Mouse (Mus musculus) intestine, postnatal 0 days (tissue): ENCODE results near the gene Amacr. TPM values are rescaled to one million over a fixed set of nuclear protein-coding genes. Genes with fewer than 3 reads are reported as not detected.
A peak's percentile ranks its signal among the peaks of the same experiment; 100 is the strongest.

Source experiments
- ATAC-seq: fragments of 200-750 bp; cut with Nextera tagmentation; 2 replicates; pipeline ENCODE4 v1.8.0; 2017; ENCODE audit warnings: mild to moderate bottlenecking, moderate TSS enrichment, moderate library complexity
- H3K27ac ChIP-seq: fragments of 300-500 bp; sonication (generic); 2 replicates; pipeline ENCODE4 v1.5.1; 2014; ENCODE audit warnings: mild to moderate bottlenecking, low read depth, low read length, moderate library complexity
- H3K27me3 ChIP-seq: fragments of 300-500 bp; sonication (generic); replicated peaks from 2 replicates; pipeline ENCODE4 v1.6.1; 2014; ENCODE audit warnings: low read length, mixed read lengths; ENCODE audit not compliant: control insufficient read depth, insufficient read depth
- H3K36me3 ChIP-seq: fragments of 300-500 bp; sonication (generic); 2 replicates; pipeline ENCODE4 v1.6.1; 2014; ENCODE audit warnings: mild to moderate bottlenecking, moderate library complexity; ENCODE audit not compliant: control insufficient read depth, insufficient read depth
- H3K4me1 ChIP-seq: fragments of 300-500 bp; sonication (generic); replicated peaks from 2 replicates; pipeline ENCODE4 v1.6.1; 2014; ENCODE audit warnings: antibody characterized with exemption, low read length, mixed read lengths; ENCODE audit not compliant: control insufficient read depth, insufficient read depth
- H3K4me2 ChIP-seq: fragments of 300-500 bp; sonication (generic); replicated peaks from 2 replicates; pipeline ENCODE4 v1.6.1; 2014; ENCODE audit warnings: low read depth, mild to moderate bottlenecking, moderate library complexity
- H3K4me3 ChIP-seq: fragments of 300-500 bp; sonication (generic); 2 replicates; pipeline ENCODE4 v1.5.1; 2014; ENCODE audit warnings: low read depth, low read length
- H3K9ac ChIP-seq: fragments of 300-500 bp; sonication (generic); 2 replicates; pipeline ENCODE4 v1.6.1; 2014; ENCODE audit warnings: mild to moderate bottlenecking, low read depth, low read length
- H3K9me3 ChIP-seq: fragments of 300-500 bp; sonication (generic); 2 replicates; pipeline ENCODE4 v1.6.1; 2016; ENCODE audit warnings: mixed run types; ENCODE audit not compliant: control insufficient read depth
- CTCF ChIP-seq: sonication (generic); IDR thresholded peaks from 2 replicates; pipeline ENCODE4 v1.5.1; 2016; ENCODE audit warnings: low read depth, mild to moderate bottlenecking, control low read depth, antibody characterized with exemption, moderate library complexity
- WGBS: fragments of 180-500 bp; shearing (Covaris S2); extraction: QIAGEN DNeasy Blood & Tissue Kit; methylation state at CpG from one replicate; pipeline ENCODE4 v1.1.7; 2014; 5-methylcytosine and 5-hydroxymethylcytosine counted together
- polyA plus RNA-seq: library from polyadenylated mRNA; unstranded; fragments of >200 nt; fragmentation: Nextera tagmentation; extraction: Ambion mirVana; gene quantifications from 2 replicates; pipeline ENCODE4 v1.2.1, GENCODE M21; 2015

The Amacr gene
- polyA plus RNA-seq, 1 experiment from 2014 or later, result 17.7 TPM

DNA sequence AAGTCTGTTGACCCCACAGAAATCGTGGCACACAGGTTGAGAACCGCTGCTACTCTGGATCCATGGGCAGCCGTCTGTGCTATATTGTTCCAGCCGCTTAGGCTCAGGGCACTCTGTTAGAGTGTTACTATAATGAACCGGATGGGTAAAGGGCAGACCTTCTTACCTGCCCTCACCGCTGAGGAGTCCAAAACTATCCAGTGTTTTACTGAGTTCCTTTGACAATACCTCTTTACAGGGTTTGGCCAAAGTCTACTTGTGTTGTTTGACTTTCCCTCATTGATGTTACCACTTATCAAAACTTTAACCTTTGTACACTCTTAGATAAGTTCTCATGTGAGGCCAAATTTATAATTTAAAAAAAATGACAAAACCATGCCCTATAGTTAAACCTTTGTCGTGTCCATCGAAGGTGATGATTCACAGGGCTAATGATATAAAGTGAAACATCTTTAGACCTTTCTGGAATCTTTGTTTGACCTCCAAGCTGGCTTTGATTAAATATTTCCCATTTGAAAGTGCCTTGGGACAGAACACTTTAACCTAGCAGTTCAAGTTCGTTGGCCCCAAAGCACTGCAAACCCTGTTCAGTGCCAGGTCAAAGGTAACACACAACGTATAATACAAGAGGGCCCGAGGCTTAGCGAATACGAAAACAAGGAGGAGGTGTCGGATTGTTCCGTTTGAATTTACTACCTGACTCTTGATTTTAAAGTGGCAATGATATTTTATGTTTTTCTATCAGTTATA, 22.1 kb upstream of the Amacr start:
- Histone ChIP-seq H3K9ac (no peak overlapping the region), H3K4me3 (no peak overlapping the region), H3K4me2 (no peak overlapping the region), H3K27me3 (no peaks in the 10 kb centered on the region), H3K4me1 (0 out of 2 replicates have a peak, but pooled peaks cover 6% of the 10 kb centered on the region), H3K9me3 (no peaks in the 10 kb centered on the region), H3K27ac (no peak overlapping the region), H3K36me3 (no peaks in the 10 kb centered on the region)
- ATAC-seq, result peak; percentile 78
- TF ChIP-seq CTCF, result no peak
- WGBS, result 51% methylated on average over 15 of the region's 15 CpGs

DNA sequence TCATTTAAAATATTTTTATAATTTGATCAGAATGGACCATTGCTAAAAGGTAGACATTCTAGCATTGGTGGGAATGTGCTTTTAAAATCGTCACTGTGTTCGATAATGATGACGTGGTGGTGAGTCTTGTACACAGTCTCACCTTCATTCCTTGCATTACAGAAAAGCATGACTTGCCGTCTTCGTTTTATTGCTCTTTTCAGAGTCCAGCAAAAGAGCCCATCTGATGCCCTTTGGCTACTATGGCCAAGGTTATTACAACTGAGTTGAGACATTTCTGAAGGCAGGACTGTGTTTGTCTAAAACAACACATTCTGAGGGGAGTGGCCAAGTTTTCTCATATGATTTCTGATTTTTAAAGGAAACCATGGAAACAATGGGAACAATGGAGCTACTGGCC, 21.3 kb upstream of the Amacr start:
- Histone ChIP-seq H3K4me1 (0 out of 2 replicates have a peak, but pooled peaks cover 6% of the 10 kb centered on the region), H3K36me3 (no peaks in the 10 kb centered on the region), H3K4me2 (no peak overlapping the region), H3K27ac (no peak overlapping the region), H3K27me3 (no peaks in the 10 kb centered on the region), H3K4me3 (no peak overlapping the region), H3K9me3 (no peaks in the 10 kb centered on the region), H3K9ac (no peak overlapping the region)
- peak; percentile 64 for ATAC-seq
- WGBS, result 62% methylated on average over 5 of the region's 5 CpGs
- no peak for TF ChIP-seq CTCF

DNA sequence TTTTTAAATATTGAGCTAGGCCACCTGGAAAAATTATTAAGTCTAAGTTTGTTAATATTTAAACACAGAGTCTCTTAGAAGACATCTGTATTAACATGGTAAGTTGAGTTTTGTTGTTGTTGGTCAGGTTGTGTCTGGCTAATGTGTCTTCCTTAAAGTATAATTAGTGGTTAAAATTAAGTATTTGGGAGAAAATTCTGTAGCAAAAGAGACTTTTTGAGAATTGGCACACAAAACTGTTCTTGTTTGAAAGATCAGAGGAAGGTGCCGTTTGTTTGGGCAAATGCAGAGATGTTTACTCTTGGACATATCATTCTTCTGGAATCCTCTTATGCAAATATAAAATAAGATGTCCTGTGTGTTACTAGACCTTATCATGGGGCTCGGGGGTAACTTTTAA, 19.0 kb upstream of the Amacr start:
- Histone ChIP-seq H3K27ac (no peak overlapping the region), H3K9ac (no peak overlapping the region), H3K4me2 (no peak overlapping the region), H3K4me1 (0 out of 2 replicates have a peak, but pooled peaks cover 6% of the 10 kb centered on the region), H3K36me3 (no peaks in the 10 kb centered on the region), H3K4me3 (no peak overlapping the region), H3K27me3 (no peaks in the 10 kb centered on the region), H3K9me3 (no peaks in the 10 kb centered on the region)
- TF ChIP-seq CTCF, result no peak
- ATAC-seq, result no peak
- WGBS, result 64% methylated on average over 2 of the region's 2 CpGs

DNA sequence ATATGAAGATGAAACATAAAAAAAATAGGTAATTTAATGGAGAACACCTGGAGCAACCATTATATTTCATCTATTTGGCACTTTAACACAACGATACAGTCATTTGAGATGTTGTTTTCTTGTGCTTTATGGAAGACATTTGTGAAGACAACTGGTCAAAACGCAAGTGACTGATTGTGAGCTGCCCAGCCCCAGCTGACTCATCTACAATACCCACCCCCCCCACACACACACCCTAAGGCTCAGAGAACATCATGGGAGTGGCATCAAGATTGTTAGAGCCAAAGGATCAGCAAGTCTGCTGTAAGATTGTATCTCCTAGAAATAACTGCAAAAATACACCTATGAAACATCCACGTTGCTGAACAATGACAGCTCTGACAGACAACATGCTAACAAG, 12.1 kb upstream of the Amacr start:
- TF ChIP-seq CTCF, result no peak
- H3K27me3 ChIP-seq, result no peaks in the 10 kb centered on the region
- no peak for ATAC-seq
- H3K36me3 ChIP-seq, result no peaks in the 10 kb centered on the region
- no peak overlapping the region for H3K4me2 ChIP-seq
- no peak overlapping the region for H3K9ac ChIP-seq
- H3K4me1 ChIP-seq, result no peaks in the 10 kb centered on the region
- no peaks in the 10 kb centered on the region for H3K9me3 ChIP-seq
- H3K4me3 ChIP-seq, result no peak overlapping the region
- 55% methylated on average over 3 of the region's 3 CpGs for WGBS
- no peak overlapping the region for H3K27ac ChIP-seq

DNA sequence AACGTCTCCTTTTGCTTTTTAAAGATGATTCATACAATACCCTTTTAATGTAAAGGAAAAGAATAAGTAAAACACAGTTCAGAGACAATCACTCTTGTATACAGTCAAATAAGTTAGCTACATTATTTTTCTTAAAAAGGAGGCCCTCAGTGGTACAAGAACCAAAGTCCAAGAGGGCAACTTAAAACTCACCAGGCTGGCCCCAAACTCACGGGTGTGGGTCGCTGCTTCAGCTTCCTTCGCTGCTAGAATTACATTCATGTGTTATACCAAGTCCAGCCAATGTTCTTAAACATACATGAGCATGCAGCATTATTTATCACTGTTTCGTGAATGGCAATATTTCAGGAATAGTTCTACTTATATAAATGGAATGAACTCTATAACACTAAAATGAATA, 10.8 kb upstream of the Amacr start:
- no peak for TF ChIP-seq CTCF
- Histone ChIP-seq H3K9ac (no peak overlapping the region), H3K27ac (no peak overlapping the region), H3K9me3 (no peaks in the 10 kb centered on the region), H3K27me3 (no peaks in the 10 kb centered on the region), H3K4me2 (no peak overlapping the region), H3K36me3 (no peaks in the 10 kb centered on the region), H3K4me3 (no peak overlapping the region), H3K4me1 (no peaks in the 10 kb centered on the region)
- ATAC-seq, result no peak
- WGBS, result 68% methylated on average over 5 of the region's 5 CpGs

DNA sequence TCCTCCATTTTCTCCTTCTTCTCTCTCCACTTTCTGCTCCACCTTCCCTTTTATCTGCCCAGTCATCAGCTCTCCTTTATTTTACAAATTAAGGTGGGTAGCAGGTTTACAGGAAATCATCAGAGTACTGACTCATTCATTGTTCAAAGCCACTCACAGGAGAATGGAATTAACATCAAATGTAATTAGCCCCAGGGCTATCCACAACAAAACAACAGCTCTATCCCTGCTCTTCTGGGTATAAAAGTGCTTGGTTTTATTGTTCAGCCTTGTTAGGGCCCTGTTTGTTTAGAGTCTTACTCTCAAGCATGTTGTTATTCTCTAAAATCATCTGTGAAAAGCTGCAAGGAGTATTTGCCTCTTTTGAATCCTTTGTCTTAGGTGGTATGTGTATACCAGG, 4.4 kb upstream of the Amacr start:
- TF ChIP-seq CTCF, result no peak
- 0 out of 2 replicates have a peak, but pooled peaks cover 1% of the 10 kb centered on the region for H3K4me1 ChIP-seq
- ATAC-seq, result no peak
- no peaks in the 10 kb centered on the region for H3K36me3 ChIP-seq
- H3K27me3 ChIP-seq, result no peaks in the 10 kb centered on the region
- H3K9me3 ChIP-seq, result no peaks in the 10 kb centered on the region
- no peak overlapping the region for H3K9ac ChIP-seq
- no peak overlapping the region for H3K27ac ChIP-seq
- no peak overlapping the region for H3K4me2 ChIP-seq
- H3K4me3 ChIP-seq, result no peak overlapping the region
